Mouse (Mus musculus) kidney, postnatal 0 days (tissue): ENCODE measurements around the gene H2-M5. TPM values are rescaled to one million over a fixed set of nuclear protein-coding genes. Genes with fewer than 3 reads are reported as not detected.

ENCODE experiments used
- ATAC-seq: fragments of 200-750 bp; cut with Nextera tagmentation; replicated peaks from 2 replicates; pipeline ENCODE4 v1.8.0; 2017; ENCODE audit warnings: low read depth, moderate number of reproducible peaks, moderate TSS enrichment, moderate library complexity; ENCODE audit not compliant: low FRiP score
- DNase-seq: peaks from one replicate; pipeline ENCODE4 v3.0.0-alpha.2; 2016; ENCODE audit warnings: low spot score
- H3K27ac ChIP-seq: fragments of 300-500 bp; sonication (generic); 2 replicates; pipeline ENCODE4 v1.5.1; 2014; ENCODE audit warnings: mild to moderate bottlenecking
- H3K27me3 ChIP-seq: fragments of 300-500 bp; sonication (generic); 2 replicates; pipeline ENCODE4 v1.6.1; 2014; ENCODE audit warnings: low read length, mixed read lengths; ENCODE audit not compliant: insufficient read depth
- H3K36me3 ChIP-seq: fragments of 300-500 bp; sonication (generic); 2 replicates; pipeline ENCODE4 v1.6.1; 2014; ENCODE audit warnings: low read length, mixed read lengths; ENCODE audit not compliant: insufficient read depth
- H3K4me1 ChIP-seq: fragments of 300-500 bp; sonication (generic); replicated peaks from 2 replicates; pipeline ENCODE4 v1.6.1; 2014; ENCODE audit warnings: antibody characterized with exemption, low read length, mixed read lengths; ENCODE audit not compliant: insufficient read depth
- H3K4me2 ChIP-seq: fragments of 300-500 bp; sonication (generic); 2 replicates; pipeline ENCODE4 v1.6.1; 2014; ENCODE audit warnings: mild to moderate bottlenecking, low read length, moderate library complexity, mixed read lengths
- H3K4me3 ChIP-seq: fragments of 300-500 bp; sonication (generic); replicated peaks from 2 replicates; pipeline ENCODE4 v1.5.1; 2014; ENCODE audit warnings: low read depth, low read length
- H3K9ac ChIP-seq: fragments of 300-500 bp; sonication (generic); 2 replicates; pipeline ENCODE4 v1.6.1; 2014; ENCODE audit warnings: low read depth, low read length
- H3K9me3 ChIP-seq: fragments of 300-500 bp; sonication (generic); replicated peaks from 2 replicates; pipeline ENCODE4 v1.6.1; 2016; ENCODE audit warnings: low read length, inconsistent platforms, mixed read lengths
- CTCF ChIP-seq: IDR thresholded peaks from 2 replicates; pipeline ENCODE4 v1.5.1; 2016; ENCODE audit warnings: antibody characterized with exemption, low read depth, mild to moderate bottlenecking, moderate library complexity
- WGBS: fragments of 180-500 bp; shearing (Covaris S2); extraction: QIAGEN DNeasy Blood & Tissue Kit; methylation state at CpG from one replicate; pipeline ENCODE4 v1.1.7; 2014; 5-methylcytosine and 5-hydroxymethylcytosine counted together
- polyA plus RNA-seq: library from polyadenylated mRNA; unstranded; fragments of >200 nt; fragmentation: Nextera tagmentation; extraction: Ambion mirVana; gene quantifications from 2 replicates; pipeline ENCODE4 v1.2.1, GENCODE M21; 2015

H2-M5 gene
- polyA plus RNA-seq, 1 experiment from 2014 or later: 0.08 TPM

GRCm38 (mm10) chr17:37009460-37010042, 20.2 kb upstream of the H2-M5 start:
- H3K27ac ChIP-seq: no peak overlapping the region
- H3K4me2 ChIP-seq: no peak overlapping the region
- ATAC-seq: no peak
- DNase-seq: no peak
- H3K4me1 ChIP-seq: no peaks in the 10 kb centered on the region
- H3K9me3 ChIP-seq: no peaks in the 10 kb centered on the region
- H3K36me3 ChIP-seq: peaks cover 7% of the 10 kb centered on the region; the same call in 1 of the 2 replicates
- no peak for TF ChIP-seq CTCF
- H3K27me3 ChIP-seq: no peaks in the 10 kb centered on the region
- no peak overlapping the region for H3K9ac ChIP-seq
- 92% methylated on average over 17 of the region's 17 CpGs for WGBS
- H3K4me3 ChIP-seq: no peak overlapping the region

GRCm38 (mm10) chr17:37008161-37008560, 18.8 kb upstream of the H2-M5 start:
- ATAC-seq (no peak), DNase-seq (no peak)
- 82% methylated on average over 6 of the region's 6 CpGs for WGBS
- no peak for TF ChIP-seq CTCF
- peaks cover 7% of the 10 kb centered on the region; the same call in 1 of the 2 replicates for H3K36me3 ChIP-seq
- H3K27ac ChIP-seq: no peak overlapping the region
- no peak overlapping the region for H3K9ac ChIP-seq
- no peaks in the 10 kb centered on the region for H3K27me3 ChIP-seq
- H3K4me3 ChIP-seq: no peak overlapping the region
- H3K4me1 ChIP-seq: no peaks in the 10 kb centered on the region
- no peak overlapping the region for H3K4me2 ChIP-seq
- no peaks in the 10 kb centered on the region for H3K9me3 ChIP-seq

GRCm38 (mm10) chr17:37003366-37003765, 14.0 kb upstream of the H2-M5 start:
- H3K27me3 ChIP-seq: no peaks in the 10 kb centered on the region
- peak overlapping the region; percentile 70 for H3K4me2 ChIP-seq
- no peak overlapping the region for H3K27ac ChIP-seq
- H3K4me3 ChIP-seq: peak overlapping the region; percentile 56
- ATAC-seq (no peak), DNase-seq (peak; percentile 21)
- no peak for TF ChIP-seq CTCF
- no peaks in the 10 kb centered on the region; the same call in 1 of the 2 replicates for H3K36me3 ChIP-seq
- no peaks in the 10 kb centered on the region for H3K4me1 ChIP-seq
- WGBS: 34% methylated on average over 4 of the region's 4 CpGs
- H3K9ac ChIP-seq: peak overlapping the region; percentile 64
- no peaks in the 10 kb centered on the region for H3K9me3 ChIP-seq

GRCm38 (mm10) chr17:37002364-37003330, 13.3 kb upstream of the H2-M5 start:
- DNase-seq: peak; percentile 92
- Histone ChIP-seq H3K9me3 (no peaks in the 10 kb centered on the region), H3K4me1 (no peaks in the 10 kb centered on the region), H3K36me3 (no peaks in the 10 kb centered on the region; the same call in 1 of the 2 replicates), H3K27ac (peak overlapping the region; percentile 84), H3K4me2 (peak overlapping the region; percentile 70), H3K27me3 (no peaks in the 10 kb centered on the region), H3K9ac (peak overlapping the region; percentile 64), H3K4me3 (peak overlapping the region; percentile 56)
- under 1% methylated on average over 49 of the region's 49 CpGs for WGBS
- no peak for TF ChIP-seq CTCF
- ATAC-seq: peak; percentile 79

- H3K4me3 ChIP-seq: peak within 1 kb of the TSS; percentile 56; the same call in 1 of the 2 replicates
- no peak for ATAC-seq
- peak within 1 kb of the TSS; percentile 70; the same call in 1 of the 2 replicates for H3K4me2 ChIP-seq
- H3K36me3 ChIP-seq: no peaks in the 10 kb centered on the region
- TF ChIP-seq CTCF: no peak
- no peak within 1 kb of the TSS for H3K27ac ChIP-seq
- H3K4me1 ChIP-seq: no peaks in the 10 kb centered on the region
- H3K27me3 ChIP-seq: no peaks in the 10 kb centered on the region
- DNase-seq: no peak
- 85% methylated on average over 7 of the region's 7 CpGs for WGBS
- no peak within 1 kb of the TSS for H3K9ac ChIP-seq
- H3K9me3 ChIP-seq: no peaks in the 10 kb centered on the region
Observed at GRCm38 (mm10) chr17:37000863-37001262, 11.5 kb upstream of the H2-M5 start, which contains the start of gene Zfp57. TSS of gene Zfp57 (plus strand) at chr17:37001163.

- Histone ChIP-seq H3K27me3 (no peaks in the 10 kb centered on the region), H3K9me3 (no peaks in the 10 kb centered on the region), H3K9ac (no peak overlapping the region), H3K4me1 (no peaks in the 10 kb centered on the region), H3K4me3 (no peak overlapping the region), H3K27ac (no peak overlapping the region), H3K36me3 (no peaks in the 10 kb centered on the region), H3K4me2 (no peak overlapping the region)
- 65% methylated on average over 2 of the region's 2 CpGs for WGBS
- ATAC-seq (no peak), DNase-seq (no peak)
- no peak for TF ChIP-seq CTCF
Observed at GRCm38 (mm10) chr17:36998477-36998876, 9.1 kb upstream of the H2-M5 start.
